Mouse (Mus musculus): ENCODE measurements around the gene 2210011C24Rik.
"Not testable (repeated sequence)": the region's sequence is repeated elsewhere in the genome, so short reads cannot be mapped to it uniquely, and the experiment has no call there.

Gene 2210011C24Rik

GRCm38 (mm10) chr8:84021096-84021495 lies 9.1 kb upstream of the 2210011C24Rik start, which contains the start of gene Palm3:
TSS of gene Palm3 (plus strand) at chr8:84021471.
- DNase-seq (ENCODE audit: low read depth in 1 of 2, low spot score in 2 of 2): no peak

- no peak for DNase-seq (ENCODE audit: low read depth in 1 of 2, low spot score in 2 of 2)
These were observed 7.8 kb upstream of the 2210011C24Rik start for GRCm38 (mm10) chr8:84019738-84020137.

- no peak for DNase-seq (ENCODE audit: low read depth in 1 of 2, low spot score in 2 of 2)
These were observed 3.9 kb upstream of the 2210011C24Rik start for GRCm38 (mm10) chr8:84015833-84016232.

GRCm38 (mm10) chr8:84012499-84013165 lies 661 bp upstream of the 2210011C24Rik start:
- DNase-seq (ENCODE audit: low read depth in 1 of 2, low spot score in 2 of 2): no peak

- DNase-seq (ENCODE audit: low read depth in 1 of 2, low spot score in 2 of 2): peak in 1 of 2 experiments; percentile 51
These were observed 1.1 kb downstream of the 2210011C24Rik start for GRCm38 (mm10) chr8:84010625-84011611.

- DNase-seq (ENCODE audit: low read depth in 1 of 2, low spot score in 2 of 2): peak in 1 of 2 experiments; percentile 71
These were observed 2.1 kb downstream of the 2210011C24Rik start for GRCm38 (mm10) chr8:84009876-84010275.

- DNase-seq (ENCODE audit: low read depth in 1 of 2, low spot score in 2 of 2): no peak
These were observed 3.6 kb downstream of the 2210011C24Rik start for GRCm38 (mm10) chr8:84008362-84008761.

- not testable (repeated sequence) for DNase-seq (ENCODE audit: low read depth in 1 of 2, low spot score in 2 of 2)
These were observed 6.5 kb downstream of the 2210011C24Rik start for GRCm38 (mm10) chr8:84005502-84005901.

- DNase-seq (ENCODE audit: low read depth in 1 of 2, low spot score in 2 of 2): peak; percentile 87 to 90
These were observed 7.3 kb downstream of the 2210011C24Rik start for GRCm38 (mm10) chr8:84004533-84005201.

- no peak for DNase-seq (ENCODE audit: low read depth in 1 of 2, low spot score in 2 of 2)
These were observed 8.2 kb downstream of the 2210011C24Rik start for GRCm38 (mm10) chr8:84003612-84004246.

GRCm38 (mm10) chr8:84002957-84003611 lies 8.9 kb downstream of the 2210011C24Rik start:
- no peak for DNase-seq (ENCODE audit: low read depth in 1 of 2, low spot score in 2 of 2)

GRCm38 (mm10) chr8:84001281-84002000 lies 10.5 kb downstream of the 2210011C24Rik start, which contains the start of gene 1700067K01Rik:
TSS of gene 1700067K01Rik (plus strand) at chr8:84001502.
- no peak for DNase-seq (ENCODE audit: low read depth in 1 of 2, low spot score in 2 of 2)

GRCm38 (mm10) chr8:83999825-84000224 lies 12.1 kb downstream of the 2210011C24Rik start:
- no peak for DNase-seq (ENCODE audit: low read depth in 1 of 2, low spot score in 2 of 2)

- no peak for DNase-seq (ENCODE audit: low read depth in 1 of 2, low spot score in 2 of 2)
These were observed 12.8 kb downstream of the 2210011C24Rik start for GRCm38 (mm10) chr8:83999057-83999705.

- peak in 1 of 2 experiments; percentile 31 for DNase-seq (ENCODE audit: low read depth in 1 of 2, low spot score in 2 of 2)
These were observed 13.5 kb downstream of the 2210011C24Rik start for GRCm38 (mm10) chr8:83998231-83999056.

GRCm38 (mm10) chr8:83997511-83998141 lies 14.3 kb downstream of the 2210011C24Rik start, which contains the start of gene Samd1:
TSS of gene Samd1 (plus strand) at chr8:83997672.
- DNase-seq (ENCODE audit: low read depth in 1 of 2, low spot score in 2 of 2): no peak

Measured in monocyte, adult 2 months (primary cell).